Mouse (Mus musculus) spleen, postnatal 0 days (tissue): Measurements from ENCODE around the gene Lrrc4c. TPM values are rescaled to one million over a fixed set of nuclear protein-coding genes. Genes with fewer than 3 reads are reported as not detected.

ENCODE experiments used
- polyA plus RNA-seq: library from polyadenylated mRNA; unstranded; fragments of >200 nt; fragmentation: Nextera tagmentation; extraction: Ambion mirVana; gene quantifications from 2 replicates; pipeline ENCODE4 v1.2.1, GENCODE M21; 2015

Gene Lrrc4c
- 0.08 and 0.29 TPM in 2 replicates for polyA plus RNA-seq

DNA sequence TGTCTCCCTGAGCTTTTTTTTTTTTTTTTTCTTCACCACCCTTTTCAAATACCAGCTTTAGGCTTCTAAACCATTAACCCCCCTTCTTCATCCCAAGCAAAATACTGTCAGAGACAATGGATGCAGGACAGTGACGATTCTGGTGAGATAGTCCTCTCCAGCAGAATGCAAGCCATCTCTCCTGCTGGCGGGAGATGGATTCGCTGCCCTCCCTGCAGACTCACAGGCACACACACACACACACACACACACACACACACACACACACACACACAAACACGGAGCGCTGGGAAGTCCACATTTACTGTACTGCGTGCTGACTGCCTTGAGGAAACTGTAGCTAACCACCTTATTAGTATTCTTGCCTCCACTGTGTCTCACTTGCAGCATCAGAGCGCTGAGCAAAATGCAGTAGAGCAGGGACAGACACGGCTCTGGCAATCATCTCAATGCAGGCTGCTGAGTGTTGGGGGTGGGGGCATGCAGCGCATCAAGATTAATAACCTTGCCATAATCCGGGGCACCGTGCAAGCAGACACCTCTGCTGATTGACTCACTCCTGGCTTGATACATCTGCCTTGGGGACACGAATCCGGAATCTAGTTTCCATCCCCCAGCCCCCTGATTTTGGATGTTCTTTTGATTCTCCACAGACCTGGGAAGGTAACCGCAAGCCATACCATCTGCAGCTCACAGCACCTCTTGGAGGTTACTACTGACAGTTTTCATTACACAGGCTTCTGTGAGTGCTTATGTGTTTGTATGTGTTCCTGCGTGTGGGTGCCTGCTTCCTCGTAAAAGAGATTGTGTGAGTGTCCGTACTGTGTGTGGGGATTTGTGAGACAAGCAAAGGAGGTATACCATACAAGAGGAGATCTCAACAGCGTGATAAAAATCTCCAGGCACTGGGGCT lies at the start of gene Lrrc4c:
Gene Lrrc4c (plus strand): TSS at position 783 of the 913 bp plus-strand sequence.

